Mouse (Mus musculus) intestine, embryonic 16.5 days (tissue): Measurements from ENCODE around the gene Tmem198. TPM values are rescaled to one million over a fixed set of nuclear protein-coding genes. Genes with fewer than 3 reads are reported as not detected.
A peak's percentile ranks its signal among the peaks of the same experiment; 100 is the strongest.

Source experiments
- ATAC-seq: fragments of 200-750 bp; cut with Nextera tagmentation; 2 replicates; pipeline ENCODE4 v1.8.0; 2017; ENCODE audit warnings: moderate TSS enrichment, moderate library complexity
- H3K27ac ChIP-seq: fragments of 300-500 bp; sonication (generic); 2 replicates; pipeline ENCODE4 v1.5.1; 2014; ENCODE audit warnings: mild to moderate bottlenecking, low read length
- H3K27me3 ChIP-seq: fragments of 300-500 bp; sonication (generic); replicated peaks from 2 replicates; pipeline ENCODE4 v1.6.1; 2014; ENCODE audit warnings: low read length, control low read depth, mixed read lengths; ENCODE audit not compliant: control insufficient read depth, insufficient read depth
- H3K36me3 ChIP-seq: fragments of 300-500 bp; sonication (generic); 2 replicates; pipeline ENCODE4 v1.6.1; 2014; ENCODE audit warnings: low read length, control low read depth; ENCODE audit not compliant: control insufficient read depth, insufficient read depth
- H3K4me1 ChIP-seq: fragments of 300-500 bp; sonication (generic); 2 replicates; pipeline ENCODE4 v1.6.1; 2014; ENCODE audit warnings: low read length, control low read depth, mixed read lengths; ENCODE audit not compliant: control insufficient read depth, insufficient read depth
- H3K4me2 ChIP-seq: fragments of 300-500 bp; sonication (generic); 2 replicates; pipeline ENCODE4 v1.6.1; 2014; ENCODE audit warnings: low read depth, low read length, control low read depth
- H3K4me3 ChIP-seq: fragments of 300-500 bp; sonication (generic); 2 replicates; pipeline ENCODE4 v1.5.1; 2014; ENCODE audit warnings: mild to moderate bottlenecking, low read length
- H3K9ac ChIP-seq: fragments of 300-500 bp; sonication (generic); 2 replicates; pipeline ENCODE4 v1.6.1; 2014; ENCODE audit warnings: low read depth, low read length
- H3K9me3 ChIP-seq: fragments of 300-500 bp; sonication (generic); 2 replicates; pipeline ENCODE4 v1.6.1; 2016; ENCODE audit warnings: low read length, control low read depth; ENCODE audit not compliant: control insufficient read depth
- WGBS: fragments of 180-500 bp; shearing (Covaris S2); extraction: QIAGEN DNeasy Blood & Tissue Kit; methylation state at CpG from one replicate; pipeline ENCODE4 v1.1.7; 2014; 5-methylcytosine and 5-hydroxymethylcytosine counted together
- polyA plus RNA-seq: library from polyadenylated mRNA; unstranded; fragments of >200 nt; fragmentation: Nextera tagmentation; extraction: Ambion mirVana; gene quantifications from 2 replicates; pipeline ENCODE4 v1.2.1, GENCODE M21; 2015

Tmem198 gene
- polyA plus RNA-seq, 1 experiment from 2014 or later = 1.5 TPM

DNA sequence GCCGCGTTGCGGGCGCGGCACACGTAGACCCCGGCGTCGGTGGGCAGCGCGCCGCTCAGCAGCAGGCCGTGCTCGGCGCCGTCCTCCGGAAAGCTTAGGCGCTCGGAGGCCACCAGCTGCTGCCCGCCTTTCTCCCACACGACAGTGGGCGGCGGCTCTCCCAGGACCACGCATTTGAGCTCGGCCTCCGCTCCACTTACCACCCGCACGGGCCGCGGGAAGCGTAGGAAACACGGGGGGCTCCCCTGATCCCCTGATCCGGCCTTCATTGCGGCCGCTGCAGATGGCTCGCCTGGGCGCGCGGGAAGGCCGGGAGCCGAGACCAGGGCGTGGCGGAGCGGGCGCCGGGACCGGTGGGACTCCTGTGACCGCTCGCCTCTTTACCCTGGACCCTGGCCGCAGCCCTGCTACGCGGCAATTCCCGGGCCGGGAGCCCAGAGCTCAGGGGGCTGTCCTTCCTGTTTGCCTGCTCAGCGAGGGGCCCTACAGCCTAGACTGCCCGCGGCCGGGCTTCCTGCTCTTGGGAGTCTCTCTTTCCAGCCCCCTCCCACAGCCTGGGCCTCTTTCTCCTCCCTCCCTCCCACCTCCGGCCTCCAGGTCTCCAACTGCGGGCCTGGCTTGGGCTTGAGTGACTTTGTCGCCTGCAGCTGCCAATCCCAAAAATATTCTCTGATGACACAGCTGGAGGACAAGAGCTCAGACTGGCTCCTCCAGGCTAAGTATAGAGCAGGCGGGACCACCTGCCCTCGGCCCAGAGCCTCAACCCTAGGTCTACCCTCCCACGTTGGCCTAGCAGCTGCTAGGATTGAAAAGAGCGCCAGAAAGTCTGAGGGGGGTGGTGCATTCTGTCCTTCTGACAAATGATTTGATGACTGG is 26.9 kb downstream of the Tmem198 start, which contains the start of gene Obsl1:
TSS of gene Obsl1 (minus strand) at position 497 of the 876 bp plus-strand sequence.
- H3K4me1 ChIP-seq = peaks cover 49% of the 10 kb centered on the region
- under 1% methylated on average over 62 of the region's 65 CpGs for WGBS
- peak; percentile 91 for ATAC-seq

DNA sequence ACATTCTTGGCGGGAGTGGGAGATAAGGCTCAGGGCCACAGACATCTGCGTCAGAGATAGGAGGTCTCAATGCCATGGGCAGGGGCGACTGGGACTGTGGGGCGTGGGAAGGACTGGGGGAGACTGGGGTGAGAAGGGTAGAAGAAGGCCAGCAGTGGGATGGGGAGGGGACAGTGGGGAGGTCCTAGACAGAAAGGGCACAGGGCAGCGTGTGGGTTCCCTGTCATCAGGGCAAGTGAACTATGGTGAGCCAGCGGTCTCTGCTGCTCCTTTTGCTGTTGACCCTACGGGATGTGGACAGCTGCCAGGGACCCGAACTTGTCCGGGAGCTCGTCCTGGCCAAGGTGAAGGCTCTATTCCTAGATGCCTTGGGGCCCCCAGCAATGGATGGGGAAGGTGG is 27.7 kb downstream of the Tmem198 start, which contains the start of gene Inha:
TSS of gene Inha (plus strand) at position 72 of the 400 bp plus-strand sequence.
- peak within 1 kb of the TSS; percentile 72 for H3K4me3 ChIP-seq
- no peak for ATAC-seq
- peaks cover 57% of the 10 kb centered on the region for H3K4me1 ChIP-seq

More for the DNA sequence above, 26.9 kb downstream of the Tmem198 start, which contains the start of gene Obsl1:
- Histone ChIP-seq H3K36me3 (peaks cover 10% of the 10 kb centered on the region), H3K4me3 (peak within 1 kb of the TSS; percentile 72), H3K4me2 (peak within 1 kb of the TSS; percentile 97), H3K9ac (peak within 1 kb of the TSS; percentile 94), H3K27me3 (no peaks in the 10 kb centered on the region), H3K9me3 (no peaks in the 10 kb centered on the region), H3K27ac (peak within 1 kb of the TSS; percentile 99)

DNA sequence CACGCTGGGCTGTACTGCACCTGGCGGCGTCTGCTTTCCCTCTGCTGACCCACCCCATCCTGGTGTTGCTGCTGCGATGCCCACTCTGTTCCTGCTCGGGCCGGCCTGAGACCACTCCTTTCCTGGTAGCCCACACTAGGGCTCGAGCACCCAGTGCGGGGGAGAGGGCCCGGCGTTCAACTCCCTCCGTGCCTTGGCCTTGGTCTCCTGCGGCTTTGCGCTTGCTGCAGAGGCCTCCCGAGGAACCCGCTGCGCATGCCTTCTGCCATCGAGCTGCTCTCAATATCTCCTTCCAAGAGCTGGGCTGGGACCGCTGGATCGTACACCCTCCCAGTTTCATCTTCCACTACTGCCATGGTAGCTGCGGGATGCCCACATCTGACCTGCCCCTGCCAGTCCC is 30.3 kb downstream of the Tmem198 start:
- Histone ChIP-seq H3K4me1 (peaks cover 44% of the 10 kb centered on the region), H3K27me3 (no peaks in the 10 kb centered on the region), H3K4me2 (no peak overlapping the region), H3K27ac (no peak overlapping the region), H3K9ac (peak overlapping the region; percentile 37), H3K9me3 (no peaks in the 10 kb centered on the region), H3K36me3 (no peaks in the 10 kb centered on the region), H3K4me3 (no peak overlapping the region)
- WGBS = 62% methylated on average over 20 of the region's 20 CpGs
- no peak for ATAC-seq

More for the DNA sequence above, 27.7 kb downstream of the Tmem198 start, which contains the start of gene Inha:
- peak within 1 kb of the TSS; percentile 97 for H3K4me2 ChIP-seq
- no peaks in the 10 kb centered on the region for H3K9me3 ChIP-seq
- H3K36me3 ChIP-seq = peaks cover 9% of the 10 kb centered on the region
- H3K27ac ChIP-seq = peak within 1 kb of the TSS; percentile 99
- peak within 1 kb of the TSS; percentile 94 for H3K9ac ChIP-seq
- 58% methylated on average over 10 of the region's 10 CpGs for whole genome bisulfite sequencing
- no peaks in the 10 kb centered on the region for H3K27me3 ChIP-seq

DNA sequence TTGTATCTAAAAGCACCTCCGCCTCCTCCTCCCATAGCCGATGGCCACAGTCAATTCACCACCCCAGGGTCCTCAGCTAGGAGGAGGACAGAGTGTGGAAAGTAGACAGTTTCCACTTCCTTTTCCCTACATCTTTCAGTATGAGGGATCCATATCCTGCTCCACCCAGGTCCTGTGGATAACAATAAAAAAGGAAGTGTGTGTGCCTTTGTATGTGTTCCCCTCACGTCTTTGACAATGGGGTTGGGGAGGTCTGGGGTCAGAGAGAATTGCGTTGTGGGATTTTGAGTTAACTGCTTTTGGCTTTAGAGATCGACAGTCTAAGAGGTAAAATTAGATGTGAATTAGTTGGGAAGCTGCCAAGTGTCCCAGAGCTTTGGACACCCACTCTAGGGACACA is 30.8 kb downstream of the Tmem198 start:
- ATAC-seq = no peak
- Histone ChIP-seq H3K36me3 (no peaks in the 10 kb centered on the region), H3K27ac (peak overlapping the region; percentile 27; the same call in 1 of the 2 replicates), H3K9ac (no peak overlapping the region), H3K27me3 (no peaks in the 10 kb centered on the region), H3K9me3 (no peaks in the 10 kb centered on the region), H3K4me1 (peaks cover 43% of the 10 kb centered on the region), H3K4me2 (no peak overlapping the region), H3K4me3 (no peak overlapping the region)
- 76% methylated on average over 5 of the region's 5 CpGs for WGBS

DNA sequence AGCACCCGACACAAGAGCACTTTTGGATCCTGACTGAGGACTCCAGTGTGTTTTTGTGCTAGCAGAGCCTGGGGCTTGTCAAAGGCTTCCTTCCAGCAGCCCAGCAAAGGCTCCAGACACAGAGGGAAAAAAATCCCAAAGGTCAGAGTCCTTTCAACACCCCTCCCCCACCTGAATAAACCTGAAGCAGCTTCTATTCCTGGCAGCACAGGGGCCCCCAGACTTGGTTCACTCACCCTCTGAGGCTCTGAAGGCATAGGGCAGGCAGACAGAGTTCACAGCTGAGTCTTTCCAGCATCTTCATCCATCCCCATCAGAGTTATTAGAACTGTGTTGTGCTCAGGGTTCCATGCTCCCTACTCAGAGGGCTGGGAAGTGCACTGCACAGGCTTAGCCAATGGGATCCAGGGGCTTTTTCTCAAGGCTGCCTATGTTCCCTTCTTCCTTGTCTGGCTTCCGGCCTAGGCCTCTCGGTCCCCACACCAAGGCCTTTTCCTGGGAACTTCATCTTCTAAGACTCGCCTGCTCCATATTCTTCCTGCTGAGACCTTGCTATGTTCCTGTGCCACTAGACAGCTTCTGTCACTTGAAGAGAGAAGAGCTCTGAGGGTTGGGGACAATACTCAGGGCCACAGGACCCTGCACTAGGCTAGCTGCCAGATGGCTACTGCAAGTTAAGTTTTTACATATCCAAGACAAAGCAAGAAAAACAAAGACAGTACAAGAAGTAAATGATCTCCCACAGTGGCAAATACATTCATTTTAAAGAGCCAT is 32.3 kb downstream of the Tmem198 start:
- peak; percentile 78 for ATAC-seq
- 0 out of 2 replicates have a peak overlapping the region, but pooled peaks have one; percentile 22 for H3K4me2 ChIP-seq
- no peak overlapping the region for H3K4me3 ChIP-seq
- H3K36me3 ChIP-seq = no peaks in the 10 kb centered on the region
- no peaks in the 10 kb centered on the region for H3K27me3 ChIP-seq
- H3K27ac ChIP-seq = peak overlapping the region; percentile 87
- peak overlapping the region; percentile 40; the same call in 1 of the 2 replicates for H3K9ac ChIP-seq
- H3K9me3 ChIP-seq = no peaks in the 10 kb centered on the region
- H3K4me1 ChIP-seq = peaks cover 41% of the 10 kb centered on the region
- WGBS = 37% methylated on average over 4 of the region's 4 CpGs

DNA sequence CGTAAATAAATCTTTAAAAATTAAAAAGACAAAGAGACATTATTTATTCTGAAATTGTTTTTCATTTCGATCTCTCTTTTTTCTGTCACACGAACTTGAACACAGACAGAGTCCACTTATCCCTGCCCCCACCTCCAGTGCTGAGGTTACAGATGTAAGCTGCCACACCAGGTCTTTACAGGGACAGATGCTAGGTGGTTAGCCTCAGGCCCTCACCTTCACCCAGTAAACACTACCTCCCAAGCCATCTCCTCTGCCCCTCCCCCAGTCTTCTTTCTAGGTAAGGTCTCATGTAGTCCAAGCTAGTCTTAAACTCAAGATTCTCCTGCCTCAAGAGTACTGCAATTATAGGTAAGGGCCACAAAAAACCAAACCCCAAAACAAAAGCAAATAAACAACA is 33.2 kb downstream of the Tmem198 start:
- ATAC-seq = no peak
- Histone ChIP-seq H3K4me1 (peaks cover 32% of the 10 kb centered on the region), H3K9me3 (no peaks in the 10 kb centered on the region), H3K27ac (no peak overlapping the region), H3K9ac (no peak overlapping the region), H3K4me2 (no peak overlapping the region), H3K27me3 (no peaks in the 10 kb centered on the region), H3K4me3 (no peak overlapping the region), H3K36me3 (no peaks in the 10 kb centered on the region)
- WGBS = 93% methylated on average over 3 of the region's 3 CpGs

DNA sequence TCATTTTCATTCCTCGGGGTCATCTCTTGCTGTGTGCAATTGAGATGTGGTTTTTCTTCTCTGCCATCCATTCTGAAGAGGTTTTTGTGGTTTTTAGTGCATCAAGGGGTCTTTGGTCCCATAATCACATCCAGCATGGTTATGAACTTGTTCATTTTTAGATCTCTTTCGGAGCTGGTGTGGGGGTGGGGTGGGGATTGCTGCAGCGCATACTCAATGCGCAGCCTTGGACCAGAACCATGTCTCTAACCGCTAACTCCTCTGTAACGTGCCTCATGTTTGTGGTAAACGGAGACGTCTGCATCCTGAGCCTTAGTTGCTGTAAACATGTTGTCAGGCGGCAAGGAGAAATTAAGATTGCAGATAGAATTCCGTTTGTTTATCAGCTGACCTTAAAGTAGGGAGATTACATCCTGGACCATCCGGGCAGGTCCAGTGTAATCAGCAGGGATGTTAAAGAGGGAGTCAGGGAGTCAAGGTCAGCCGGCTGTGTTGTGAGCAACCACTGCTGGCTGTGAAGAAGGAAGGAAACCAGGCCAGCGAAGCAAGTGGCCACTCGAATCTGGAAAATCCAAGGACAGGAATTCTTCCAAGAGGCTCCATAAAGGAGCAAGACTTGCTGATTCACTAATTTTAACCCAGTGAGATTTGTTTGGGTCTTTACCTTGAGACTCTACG is 37.5 kb downstream of the Tmem198 start:
- H3K36me3 ChIP-seq = no peaks in the 10 kb centered on the region
- no peak overlapping the region for H3K4me3 ChIP-seq
- no peak for ATAC-seq
- H3K4me2 ChIP-seq = no peak overlapping the region
- WGBS = 66% methylated on average over 15 of the region's 15 CpGs
- no peaks in the 10 kb centered on the region for H3K27me3 ChIP-seq
- H3K9ac ChIP-seq = no peak overlapping the region
- H3K4me1 ChIP-seq = peaks cover 28% of the 10 kb centered on the region
- H3K9me3 ChIP-seq = no peaks in the 10 kb centered on the region
- H3K27ac ChIP-seq = 0 out of 2 replicates have a peak overlapping the region, but pooled peaks have one; percentile 11

DNA sequence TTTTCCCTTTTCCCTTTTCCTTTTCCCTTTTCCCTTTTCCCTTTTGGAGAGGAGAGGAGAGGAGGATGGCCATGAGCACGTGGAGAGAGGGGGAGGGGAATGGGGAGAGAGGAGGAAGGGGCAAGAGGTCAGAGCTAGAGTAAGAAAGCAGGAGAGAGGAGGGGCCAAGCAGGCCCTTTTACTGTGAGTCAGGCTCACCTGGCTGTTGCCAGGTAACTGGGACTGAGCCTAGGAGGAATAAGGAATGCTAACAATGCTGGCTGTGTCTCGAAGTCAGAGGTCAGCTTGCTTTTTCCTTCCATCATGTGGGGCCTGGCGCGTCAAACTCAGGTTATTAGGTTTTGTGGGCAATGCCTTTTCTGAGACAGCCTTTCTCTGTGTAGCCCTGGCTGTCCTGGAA is 38.7 kb downstream of the Tmem198 start:
- H3K27ac ChIP-seq = peak overlapping the region; percentile 76

More for the DNA sequence above, 38.7 kb downstream of the Tmem198 start:
- H3K4me3 ChIP-seq = no peak overlapping the region
- H3K4me1 ChIP-seq = peaks cover 23% of the 10 kb centered on the region
- H3K9ac ChIP-seq = no peak overlapping the region
- no peaks in the 10 kb centered on the region for H3K9me3 ChIP-seq
- no peaks in the 10 kb centered on the region for H3K27me3 ChIP-seq
- no peak overlapping the region for H3K4me2 ChIP-seq
- H3K36me3 ChIP-seq = no peaks in the 10 kb centered on the region
- WGBS = 40% methylated on average over 4 of the region's 4 CpGs
- peak; percentile 41 for ATAC-seq
